Mouse (Mus musculus): Measurements from ENCODE around the gene 4930562C15Rik.

GRCm38 (mm10) chr16:4833858-4834257, 1.4 kb upstream of the 4930562C15Rik start:
- no peak for TF ChIP-seq POLR2A (IDR thresholded peaks at IDR 0.05; ENCODE audit: borderline replicate concordance, control insufficient read depth, low read depth, low read length)
- no peak for TF ChIP-seq CTCF (IDR thresholded peaks at IDR 0.05; ENCODE audit: control insufficient read depth, insufficient read depth, low read length)

Data from bone marrow, adult 2 months (tissue).